Mouse (Mus musculus): ENCODE measurements around the gene Pde4d. TPM values are rescaled to one million over a fixed set of nuclear protein-coding genes. Genes with fewer than 3 reads are reported as not detected.
A peak's percentile ranks its signal among the peaks of the same experiment; 100 is the strongest.

Pde4d gene
- polyA plus RNA-seq, 1 experiment from 2014 or later: 32.1 TPM

GRCm38 (mm10) chr13:109066581-109067159 lies 616.9 kb downstream of the Pde4d start:
- WGBS: 59% methylated on average over 4 of the region's 4 CpGs
- H3K36me3 ChIP-seq (ENCODE audit: control insufficient read depth, insufficient read depth, low read length): no peaks in the 10 kb centered on the region
- no peak overlapping the region for H3K27ac ChIP-seq (ENCODE audit: low read depth, low read length)
- H3K4me3 ChIP-seq (ENCODE audit: low read depth, low read length): no peak overlapping the region
- H3K4me1 ChIP-seq (ENCODE audit: control insufficient read depth, insufficient read depth, low read length): no peaks in the 10 kb centered on the region
- no peaks in the 10 kb centered on the region for H3K9me3 ChIP-seq (ENCODE audit: control insufficient read depth, low read length)
- H3K4me2 ChIP-seq (ENCODE audit: low read depth, low read length): no peak overlapping the region
- H3K27me3 ChIP-seq (ENCODE audit: control insufficient read depth, insufficient read depth, low read length): no peaks in the 10 kb centered on the region
- no peak overlapping the region for H3K9ac ChIP-seq (replicated peaks; ENCODE audit: low read depth, low read length)
- no peak for ATAC-seq (ENCODE audit: low read depth)

GRCm38 (mm10) chr13:109068258-109069219 lies 618.8 kb downstream of the Pde4d start:
- no peaks in the 10 kb centered on the region for H3K36me3 ChIP-seq (ENCODE audit: control insufficient read depth, insufficient read depth, low read length)
- H3K4me2 ChIP-seq (ENCODE audit: low read depth, low read length): no peak overlapping the region
- no peak overlapping the region for H3K9ac ChIP-seq (replicated peaks; ENCODE audit: low read depth, low read length)
- H3K4me3 ChIP-seq (ENCODE audit: low read depth, low read length): no peak overlapping the region
- 44% methylated on average over 8 of the region's 8 CpGs for WGBS
- no peaks in the 10 kb centered on the region for H3K4me1 ChIP-seq (ENCODE audit: control insufficient read depth, insufficient read depth, low read length)
- no peak for ATAC-seq (ENCODE audit: low read depth)
- H3K27me3 ChIP-seq (ENCODE audit: control insufficient read depth, insufficient read depth, low read length): no peaks in the 10 kb centered on the region
- no peaks in the 10 kb centered on the region for H3K9me3 ChIP-seq (ENCODE audit: control insufficient read depth, low read length)
- no peak overlapping the region for H3K27ac ChIP-seq (ENCODE audit: low read depth, low read length)

DNA sequence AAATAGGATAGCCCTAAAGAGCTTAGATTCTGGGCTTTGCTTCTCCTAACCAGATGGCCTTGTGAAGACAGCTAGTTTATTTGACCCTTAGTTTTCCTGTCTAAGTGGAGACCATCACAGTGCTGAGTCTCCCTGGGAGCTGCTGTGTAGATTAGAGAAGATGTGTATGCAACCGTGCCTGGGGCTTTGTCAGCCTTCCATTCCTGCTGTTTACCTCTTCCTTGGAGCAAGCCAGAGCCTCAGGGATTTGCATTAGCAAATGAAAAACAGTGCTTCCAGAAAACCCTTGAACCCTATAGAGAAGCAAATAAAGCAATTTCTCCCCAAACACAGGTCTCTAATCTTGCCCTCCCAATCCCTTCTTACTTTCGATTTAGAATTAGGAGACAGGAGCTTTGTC lies 623.6 kb downstream of the Pde4d start:
- Histone ChIP-seq H3K27ac (ENCODE audit: low read depth, low read length) (no peak overlapping the region), H3K36me3 (ENCODE audit: control insufficient read depth, insufficient read depth, low read length) (no peaks in the 10 kb centered on the region), H3K4me3 (ENCODE audit: low read depth, low read length) (no peak overlapping the region), H3K4me1 (ENCODE audit: control insufficient read depth, insufficient read depth, low read length) (no peaks in the 10 kb centered on the region), H3K4me2 (ENCODE audit: low read depth, low read length) (no peak overlapping the region), H3K9me3 (ENCODE audit: control insufficient read depth, low read length) (no peaks in the 10 kb centered on the region), H3K27me3 (ENCODE audit: control insufficient read depth, insufficient read depth, low read length) (no peaks in the 10 kb centered on the region), H3K9ac (replicated peaks; ENCODE audit: low read depth, low read length) (no peak overlapping the region)
- no peak for ATAC-seq (ENCODE audit: low read depth)
- WGBS: 22% methylated on average over 2 of the region's 2 CpGs

GRCm38 (mm10) chr13:109074078-109074477 lies 624.3 kb downstream of the Pde4d start:
- Histone ChIP-seq H3K4me1 (ENCODE audit: control insufficient read depth, insufficient read depth, low read length) (no peaks in the 10 kb centered on the region), H3K4me2 (ENCODE audit: low read depth, low read length) (no peak overlapping the region), H3K27me3 (ENCODE audit: control insufficient read depth, insufficient read depth, low read length) (no peaks in the 10 kb centered on the region), H3K36me3 (ENCODE audit: control insufficient read depth, insufficient read depth, low read length) (no peaks in the 10 kb centered on the region), H3K9me3 (ENCODE audit: control insufficient read depth, low read length) (no peaks in the 10 kb centered on the region), H3K9ac (replicated peaks; ENCODE audit: low read depth, low read length) (no peak overlapping the region), H3K4me3 (ENCODE audit: low read depth, low read length) (no peak overlapping the region), H3K27ac (ENCODE audit: low read depth, low read length) (no peak overlapping the region)
- ATAC-seq (ENCODE audit: low read depth): no peak
- 50% methylated on average over 4 of the region's 4 CpGs for WGBS

DNA sequence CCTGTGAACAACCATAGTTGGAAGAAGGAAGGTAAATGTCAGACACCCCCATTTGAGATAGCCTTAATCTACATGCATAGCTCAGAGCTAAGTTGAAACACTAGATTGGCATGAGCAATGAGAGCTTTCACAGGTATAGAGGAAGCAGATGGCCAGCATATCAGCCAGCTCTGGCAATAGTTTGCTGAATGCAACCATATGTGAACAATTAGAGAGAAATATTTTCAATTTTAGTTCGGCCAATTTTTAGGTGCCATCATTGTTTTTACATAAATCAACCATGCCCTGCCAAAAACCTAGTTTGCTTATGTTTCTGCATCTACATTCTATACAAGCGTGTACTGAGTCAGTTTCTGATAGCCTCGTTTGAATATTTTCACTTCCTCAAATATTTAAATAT lies 642.9 kb downstream of the Pde4d start:
- Histone ChIP-seq H3K9me3 (ENCODE audit: control insufficient read depth, low read length) (no peaks in the 10 kb centered on the region), H3K27me3 (ENCODE audit: control insufficient read depth, insufficient read depth, low read length) (no peaks in the 10 kb centered on the region), H3K4me2 (ENCODE audit: low read depth, low read length) (no peak overlapping the region), H3K36me3 (ENCODE audit: control insufficient read depth, insufficient read depth, low read length) (no peaks in the 10 kb centered on the region), H3K4me3 (ENCODE audit: low read depth, low read length) (no peak overlapping the region), H3K4me1 (ENCODE audit: control insufficient read depth, insufficient read depth, low read length) (no peaks in the 10 kb centered on the region), H3K27ac (ENCODE audit: low read depth, low read length) (no peak overlapping the region), H3K9ac (replicated peaks; ENCODE audit: low read depth, low read length) (no peak overlapping the region)
- ATAC-seq (ENCODE audit: low read depth): no peak
- 95% methylated on average over 3 of the region's 3 CpGs for WGBS

GRCm38 (mm10) chr13:109096654-109097053 lies 646.9 kb downstream of the Pde4d start:
- no peak for ATAC-seq (ENCODE audit: low read depth)
- Histone ChIP-seq H3K27me3 (ENCODE audit: control insufficient read depth, insufficient read depth, low read length) (no peaks in the 10 kb centered on the region), H3K9me3 (ENCODE audit: control insufficient read depth, low read length) (no peaks in the 10 kb centered on the region), H3K36me3 (ENCODE audit: control insufficient read depth, insufficient read depth, low read length) (no peaks in the 10 kb centered on the region), H3K27ac (ENCODE audit: low read depth, low read length) (no peak overlapping the region), H3K9ac (replicated peaks; ENCODE audit: low read depth, low read length) (no peak overlapping the region), H3K4me2 (ENCODE audit: low read depth, low read length) (no peak overlapping the region), H3K4me1 (ENCODE audit: control insufficient read depth, insufficient read depth, low read length) (no peaks in the 10 kb centered on the region), H3K4me3 (ENCODE audit: low read depth, low read length) (no peak overlapping the region)
- 82% methylated on average over 2 of the region's 2 CpGs for WGBS

- H3K9me3 ChIP-seq (ENCODE audit: control insufficient read depth, low read length): no peaks in the 10 kb centered on the region
- peak overlapping the region; percentile 65 for H3K9ac ChIP-seq (replicated peaks; ENCODE audit: low read depth, low read length)
- no peaks in the 10 kb centered on the region for H3K4me1 ChIP-seq (ENCODE audit: control insufficient read depth, insufficient read depth, low read length)
- peak overlapping the region; percentile 55 for H3K4me3 ChIP-seq (ENCODE audit: low read depth, low read length)
- no peaks in the 10 kb centered on the region for H3K36me3 ChIP-seq (ENCODE audit: control insufficient read depth, insufficient read depth, low read length)
- H3K4me2 ChIP-seq (ENCODE audit: low read depth, low read length): peak overlapping the region; percentile 88
- H3K27ac ChIP-seq (ENCODE audit: low read depth, low read length): peak overlapping the region; percentile 65
- H3K27me3 ChIP-seq (ENCODE audit: control insufficient read depth, insufficient read depth, low read length): no peaks in the 10 kb centered on the region
- peak; percentile 47; the same call in 1 of the 2 replicates for ATAC-seq (ENCODE audit: low read depth)
- 0% methylated on average over 8 of the region's 8 CpGs for WGBS
Measured at GRCm38 (mm10) chr13:109116004-109116341, 666.2 kb downstream of the Pde4d start.

GRCm38 (mm10) chr13:109116342-109117201 lies 666.8 kb downstream of the Pde4d start:
- Histone ChIP-seq H3K4me2 (ENCODE audit: low read depth, low read length) (peak overlapping the region; percentile 88), H3K4me1 (ENCODE audit: control insufficient read depth, insufficient read depth, low read length) (no peaks in the 10 kb centered on the region), H3K4me3 (ENCODE audit: low read depth, low read length) (peak overlapping the region; percentile 55), H3K27me3 (ENCODE audit: control insufficient read depth, insufficient read depth, low read length) (no peaks in the 10 kb centered on the region), H3K36me3 (ENCODE audit: control insufficient read depth, insufficient read depth, low read length) (no peaks in the 10 kb centered on the region), H3K9ac (replicated peaks; ENCODE audit: low read depth, low read length) (peak overlapping the region; percentile 65), H3K27ac (ENCODE audit: low read depth, low read length) (peak overlapping the region; percentile 65), H3K9me3 (ENCODE audit: control insufficient read depth, low read length) (no peaks in the 10 kb centered on the region)
- peak; percentile 89 for ATAC-seq (ENCODE audit: low read depth)
- under 1% methylated on average over 46 of the region's 63 CpGs for WGBS

Measured in neural tube, embryonic 14.5 days (tissue).